Mouse (Mus musculus): ENCODE results near the gene Nmrk2.

Nmrk2 gene

GRCm38 (mm10) chr10:81216810-81217209, 15.0 kb upstream of the Nmrk2 start:
- no peak for DNase-seq (ENCODE audit: low read depth, low spot score)

- DNase-seq (ENCODE audit: low read depth, low spot score): peak; percentile 28
These were observed 14.4 kb upstream of the Nmrk2 start for GRCm38 (mm10) chr10:81216260-81216659.

- peak; percentile 47 for DNase-seq (ENCODE audit: low read depth, low spot score)
These were observed 8.3 kb upstream of the Nmrk2 start for GRCm38 (mm10) chr10:81210154-81210553.

DNA sequence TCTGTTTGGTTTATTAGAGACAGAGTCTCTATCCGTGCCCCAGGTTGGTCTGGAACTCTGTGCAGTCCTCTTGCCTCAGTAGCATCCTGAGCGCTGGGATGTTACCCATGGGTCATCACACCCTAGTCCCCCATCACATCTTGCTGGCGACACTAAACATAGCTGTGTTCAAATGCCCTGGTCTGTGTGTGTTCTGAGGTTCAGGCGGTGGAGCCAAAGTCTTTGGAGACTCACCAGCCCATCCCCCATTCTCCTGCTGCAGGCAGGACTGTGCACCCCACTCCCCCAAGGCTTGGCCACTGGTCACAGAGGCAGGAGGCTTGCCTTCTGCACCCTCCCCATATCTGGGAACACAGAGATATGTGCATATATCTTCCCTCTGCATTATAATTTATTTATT, 2.3 kb upstream of the Nmrk2 start:
- no peak for DNase-seq (ENCODE audit: low read depth, low spot score)

DNA sequence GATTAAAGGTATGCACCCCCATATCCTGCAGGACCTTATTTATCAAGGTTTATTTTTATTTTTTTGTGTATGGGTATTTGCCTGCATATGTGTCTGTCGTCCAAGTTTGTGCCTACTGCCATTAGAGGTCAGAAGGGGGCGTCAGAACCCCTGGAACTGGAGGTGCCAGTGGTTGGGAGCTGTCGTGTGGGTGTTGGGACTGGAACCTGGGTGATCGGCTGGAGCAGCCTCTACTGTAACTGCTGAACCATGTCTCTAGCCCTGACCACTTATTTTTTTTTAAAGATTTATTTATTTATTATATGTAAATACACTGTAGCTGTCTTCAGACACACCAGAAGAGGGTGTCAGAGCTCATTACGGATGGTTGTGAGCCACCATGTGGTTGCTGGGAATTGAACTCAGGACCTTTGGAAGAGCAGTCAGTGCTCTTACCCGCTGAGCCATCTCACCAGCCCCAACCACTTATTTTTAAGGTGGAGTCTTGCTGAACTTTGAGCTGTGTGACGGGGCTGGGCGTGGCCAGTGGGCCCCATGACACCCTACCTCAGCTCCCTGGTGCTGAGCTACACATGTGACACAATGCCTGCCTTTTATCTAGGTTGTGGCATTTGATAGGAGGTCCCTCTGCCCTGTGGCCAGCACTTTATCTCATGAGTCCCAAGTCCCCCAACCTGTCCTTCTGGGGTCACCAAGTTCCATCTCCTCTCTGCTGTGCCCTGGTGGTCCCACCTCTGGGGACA, 1.3 kb upstream of the Nmrk2 start:
- no peak for DNase-seq (ENCODE audit: low read depth, low spot score)

DNA sequence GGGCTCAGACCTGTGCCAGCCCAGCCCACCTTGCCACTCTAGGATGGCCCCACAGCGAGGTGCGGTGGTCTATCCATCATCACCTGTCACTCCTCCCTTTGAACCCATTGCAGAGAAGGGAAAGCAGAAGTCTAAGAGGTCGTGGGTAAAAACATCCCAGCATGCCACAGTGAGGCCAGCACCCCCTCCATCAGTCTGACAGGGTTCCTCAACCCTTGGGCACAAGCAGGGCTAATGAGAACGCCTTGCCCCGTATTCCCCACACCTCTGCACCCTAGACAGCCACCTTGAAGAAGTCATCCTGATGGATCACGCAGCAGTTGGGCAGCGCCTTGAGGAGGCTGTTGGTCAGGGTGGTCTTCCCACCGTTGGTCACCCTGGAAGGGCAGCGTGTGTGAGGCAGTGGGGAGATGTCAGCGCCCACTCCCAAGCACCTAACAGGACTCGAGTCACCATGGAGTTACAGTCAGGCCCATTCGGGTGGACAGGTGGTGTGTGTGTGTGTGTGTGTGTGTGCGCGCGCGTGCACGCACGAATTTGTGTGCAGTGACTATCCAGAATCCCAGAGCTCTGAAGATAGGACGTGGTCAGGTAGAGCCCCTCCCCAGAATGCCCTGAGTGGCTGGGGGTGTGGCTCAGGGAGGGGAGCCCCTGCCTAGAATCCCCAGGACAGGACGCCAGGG, 1.1 kb downstream of the Nmrk2 start:
- no peak for DNase-seq (ENCODE audit: low read depth, low spot score)

DNA sequence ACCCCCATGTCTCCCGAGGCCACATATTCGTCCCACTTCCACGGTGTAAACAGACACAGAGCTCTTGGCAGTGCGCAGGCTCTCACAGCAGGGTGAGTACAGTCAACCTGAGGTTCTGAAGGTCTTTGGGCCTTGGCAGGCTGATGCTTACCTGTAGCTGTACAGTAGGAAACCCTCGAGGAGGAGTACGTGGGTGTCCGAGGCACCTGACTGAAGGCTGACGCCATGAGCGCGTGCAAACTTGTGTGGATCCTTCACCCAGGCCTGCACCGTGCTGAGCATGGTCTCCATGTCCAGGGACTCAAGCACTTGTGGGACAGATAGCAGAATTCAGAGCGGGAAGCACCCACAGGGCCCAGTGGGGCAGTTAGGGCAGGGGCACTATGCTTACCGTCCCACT, 1.7 kb downstream of the Nmrk2 start:
- DNase-seq (ENCODE audit: low read depth, low spot score): no peak

GRCm38 (mm10) chr10:81198990-81199389, 2.9 kb downstream of the Nmrk2 start:
- no peak for DNase-seq (ENCODE audit: low read depth, low spot score)

- peak; percentile 72 for DNase-seq (ENCODE audit: low read depth, low spot score)
These were observed 3.6 kb downstream of the Nmrk2 start for GRCm38 (mm10) chr10:81198230-81198629.

DNA sequence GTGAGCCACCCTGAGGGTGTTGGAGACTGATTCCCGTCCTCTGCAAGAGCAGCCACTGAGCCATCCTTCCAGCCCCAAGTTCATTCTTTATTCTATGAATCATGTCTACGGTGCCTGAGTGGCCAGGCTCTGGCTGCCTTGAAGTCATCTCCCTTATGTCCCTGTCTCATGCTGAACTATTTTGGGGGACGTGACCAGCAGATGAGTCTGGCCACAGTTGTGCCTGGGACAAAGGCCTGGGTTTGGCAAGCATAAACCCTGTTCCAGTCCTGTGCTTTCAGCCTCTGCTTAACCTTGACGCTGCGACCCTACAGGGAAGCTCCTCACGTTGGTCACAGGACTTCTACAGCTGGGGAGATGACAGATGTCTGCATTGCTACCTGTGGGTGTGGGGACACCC, 4.5 kb downstream of the Nmrk2 start:
- DNase-seq (ENCODE audit: low read depth, low spot score): no peak

DNA sequence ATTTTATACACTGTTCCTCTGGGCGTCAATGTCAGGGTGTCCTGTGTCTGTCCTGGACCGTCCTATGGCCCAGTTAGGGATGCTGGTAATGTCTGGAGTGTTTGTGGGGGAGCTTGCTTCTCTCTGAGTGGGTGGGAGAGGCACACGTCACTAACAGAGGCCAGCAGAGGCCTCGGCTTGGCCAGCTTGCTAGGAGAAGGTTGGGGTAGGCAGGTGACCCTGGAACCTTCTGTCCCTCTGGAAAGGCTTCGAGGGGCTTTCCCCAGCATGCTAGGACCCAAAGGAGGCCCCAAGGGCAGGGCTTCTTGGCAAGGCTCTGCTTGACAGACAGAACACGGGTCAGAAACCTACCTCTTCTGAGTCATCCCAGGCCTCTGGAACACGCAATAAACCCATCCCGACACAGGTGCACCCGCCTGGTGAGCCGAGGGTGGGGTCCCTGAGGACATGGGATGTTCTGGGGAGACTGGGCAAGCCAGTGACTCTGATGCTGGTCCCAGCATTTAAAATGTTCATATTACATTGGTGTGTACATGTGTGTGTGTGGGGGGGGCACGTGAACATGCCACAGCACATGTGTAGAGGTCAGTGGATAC, 5.3 kb downstream of the Nmrk2 start:
- no peak for DNase-seq (ENCODE audit: low read depth, low spot score)

DNA sequence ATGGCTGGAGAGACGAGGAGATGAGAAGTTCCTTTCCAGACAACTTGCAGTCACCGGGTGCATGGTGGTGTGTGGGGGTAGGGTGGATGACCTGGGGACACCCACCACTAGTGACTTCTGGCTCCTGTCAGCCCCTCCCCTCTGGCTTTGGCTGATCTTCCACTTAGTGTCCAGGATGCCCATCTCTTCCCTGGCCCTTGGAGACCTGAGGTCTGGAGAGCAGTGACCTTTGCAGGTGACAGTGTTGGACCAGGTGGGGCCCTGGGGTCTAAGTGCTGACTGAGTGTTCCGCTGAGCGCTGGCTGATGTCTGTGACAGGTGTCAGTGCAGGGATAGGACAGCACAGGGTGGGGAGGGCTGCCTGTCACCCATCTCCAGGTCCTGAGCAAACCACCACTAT, 6.6 kb downstream of the Nmrk2 start:
- DNase-seq (ENCODE audit: low read depth, low spot score): no peak

- peak; percentile 16 for DNase-seq (ENCODE audit: low read depth, low spot score)
These were observed 7.7 kb downstream of the Nmrk2 start for GRCm38 (mm10) chr10:81193991-81194774.

- peak; percentile 59 for DNase-seq (ENCODE audit: low read depth, low spot score)
These were observed 8.8 kb downstream of the Nmrk2 start for GRCm38 (mm10) chr10:81192968-81193501.

DNA sequence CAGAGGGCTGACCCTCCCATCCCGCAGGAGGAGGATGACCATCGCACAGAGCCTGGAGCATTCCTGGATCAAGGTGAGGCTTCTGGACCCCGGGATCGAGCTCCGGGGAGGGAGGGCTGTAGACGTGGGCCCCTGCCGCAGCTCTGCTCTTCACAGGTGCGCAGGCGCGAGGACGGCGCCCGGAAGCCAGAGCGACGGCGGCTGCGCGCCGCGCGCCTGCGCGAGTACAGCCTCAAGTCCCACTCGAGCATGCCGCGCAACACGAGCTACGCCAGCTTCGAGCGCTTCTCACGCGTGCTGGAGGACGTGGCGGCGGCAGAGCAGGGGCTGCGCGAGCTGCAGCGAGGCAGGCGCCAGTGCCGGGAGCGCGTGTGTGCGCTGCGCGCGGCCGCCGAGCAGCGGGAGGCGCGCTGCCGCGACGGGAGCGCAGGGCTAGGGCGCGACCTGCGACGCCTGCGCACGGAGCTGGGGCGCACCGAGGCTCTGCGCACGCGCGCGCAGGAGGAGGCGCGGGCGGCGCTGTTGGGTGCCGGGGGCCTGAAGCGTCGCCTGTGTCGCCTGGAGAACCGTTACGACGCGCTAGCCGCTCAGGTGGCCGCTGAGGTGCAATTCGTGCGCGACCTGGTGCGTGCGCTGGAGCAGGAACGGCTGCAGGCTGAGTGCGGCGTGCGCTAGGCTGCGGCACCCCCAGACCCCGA, 9.4 kb downstream of the Nmrk2 start:
- peak; percentile 89 for DNase-seq (ENCODE audit: low read depth, low spot score)

- DNase-seq (ENCODE audit: low read depth, low spot score): no peak
These were observed 10.4 kb downstream of the Nmrk2 start for GRCm38 (mm10) chr10:81191342-81191982.

GRCm38 (mm10) chr10:81190912-81191321, 10.9 kb downstream of the Nmrk2 start:
- peak; percentile 62 for DNase-seq (ENCODE audit: low read depth, low spot score)

GRCm38 (mm10) chr10:81190236-81190911, 11.5 kb downstream of the Nmrk2 start:
- peak; percentile 84 for DNase-seq (ENCODE audit: low read depth, low spot score)

- DNase-seq (ENCODE audit: low read depth, low spot score): no peak
These were observed 12.0 kb downstream of the Nmrk2 start for GRCm38 (mm10) chr10:81189821-81190220.

GRCm38 (mm10) chr10:81187161-81187560, 14.7 kb downstream of the Nmrk2 start:
- no peak for DNase-seq (ENCODE audit: low read depth, low spot score)

All from R1 (cell line).